Mouse (Mus musculus): ENCODE results near the gene Gm49378. TPM values are rescaled to one million over a fixed set of nuclear protein-coding genes. Genes with fewer than 3 reads are reported as not detected.

Gm49378 gene
- 1.4 and 2.3 TPM in 2 replicates for polyA plus RNA-seq (2015; fragmentation: Nextera tagmentation; extraction: Ambion mirVana)

DNA sequence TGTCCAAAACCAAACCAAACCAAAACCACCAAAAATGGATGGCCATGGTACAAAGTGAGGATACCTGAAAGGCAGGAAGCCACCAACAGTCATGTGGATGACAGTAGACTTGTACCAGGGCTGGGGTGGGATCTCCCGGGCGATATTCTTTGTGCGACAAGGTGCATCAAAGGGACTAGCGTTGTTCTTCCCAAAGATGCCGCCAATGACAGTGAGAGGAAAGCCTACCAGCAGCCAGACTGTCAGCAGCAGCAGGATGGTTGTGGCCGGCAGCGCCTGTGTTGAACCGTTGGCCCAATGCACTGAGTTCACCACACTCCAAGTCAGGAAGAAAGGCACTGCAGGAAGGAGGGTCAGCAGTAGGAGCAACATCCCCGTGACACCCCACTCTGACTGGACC is at the start of gene Gm49378:
TSS of gene Gm49378 (minus strand) at position 101 of the 400 bp plus-strand sequence.
- Histone ChIP-seq H3K9ac (no peak within 1 kb of the TSS), H3K4me2 (no peak within 1 kb of the TSS), H3K27ac (no peak within 1 kb of the TSS), H3K27me3 (no peaks in the 10 kb centered on the region), H3K9me3 (replicated peaks) (no peaks in the 10 kb centered on the region), H3K4me3 (replicated peaks) (no peak within 1 kb of the TSS), H3K36me3 (peaks cover 74% of the 10 kb centered on the region), H3K4me1 (peaks cover 28% of the 10 kb centered on the region)
- WGBS: 93% methylated on average over 9 of the region's 9 CpGs
- ATAC-seq (replicated peaks; ENCODE audit: low FRiP score): no peak

GRCm38 (mm10) chr14:55682118-55682493 is 44.4 kb upstream of the Gm49378 start:
- WGBS: 10% methylated on average over 3 of the region's 3 CpGs
- peaks cover 14% of the 10 kb centered on the region for H3K4me1 ChIP-seq
- H3K9me3 ChIP-seq (replicated peaks): no peaks in the 10 kb centered on the region
- ATAC-seq (replicated peaks; ENCODE audit: low FRiP score): peak; percentile 26
- peak overlapping the region; percentile 83 for H3K9ac ChIP-seq
- H3K4me2 ChIP-seq: peak overlapping the region; percentile 67
- H3K27me3 ChIP-seq: no peaks in the 10 kb centered on the region
- peaks cover 31% of the 10 kb centered on the region for H3K36me3 ChIP-seq
- H3K27ac ChIP-seq: peak overlapping the region; percentile 94
- H3K4me3 ChIP-seq (replicated peaks): peak overlapping the region; percentile 84

GRCm38 (mm10) chr14:55681160-55682117 is 43.7 kb upstream of the Gm49378 start, which contains the start of gene Tinf2:
Tinf2 (minus strand) TSS chr14:55681820.
- peak within 1 kb of the TSS; percentile 67 for H3K4me2 ChIP-seq
- peaks cover 14% of the 10 kb centered on the region for H3K4me1 ChIP-seq
- peak within 1 kb of the TSS; percentile 83 for H3K9ac ChIP-seq
- no peaks in the 10 kb centered on the region for H3K27me3 ChIP-seq
- under 1% methylated on average over 66 of the region's 66 CpGs for WGBS
- H3K4me3 ChIP-seq (replicated peaks): peak within 1 kb of the TSS; percentile 84
- ATAC-seq (replicated peaks; ENCODE audit: low FRiP score): peak; percentile 96
- H3K27ac ChIP-seq: peak within 1 kb of the TSS; percentile 94
- H3K36me3 ChIP-seq: peaks cover 37% of the 10 kb centered on the region
- H3K9me3 ChIP-seq (replicated peaks): no peaks in the 10 kb centered on the region

DNA sequence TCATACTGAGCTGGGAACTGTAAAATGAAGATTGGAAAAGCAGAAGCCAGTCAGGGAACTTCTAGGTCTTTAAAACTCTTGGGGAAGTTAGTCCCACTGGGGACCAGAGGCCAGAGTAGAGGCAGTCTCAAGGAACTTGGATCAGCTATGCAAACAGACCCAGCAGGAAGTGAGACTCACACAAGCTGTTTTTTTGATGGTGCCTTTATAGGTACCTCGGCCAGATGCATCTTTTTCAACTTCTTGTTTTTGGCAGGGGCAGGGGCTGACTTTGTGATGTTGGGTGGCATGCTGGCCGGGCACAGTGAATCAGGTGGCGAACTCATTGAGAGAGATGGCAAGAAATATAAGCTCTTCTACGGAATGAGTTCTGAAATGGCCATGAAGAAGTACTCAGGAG is 39.9 kb upstream of the Gm49378 start:
- no peak overlapping the region for H3K4me3 ChIP-seq (replicated peaks)
- H3K4me2 ChIP-seq: no peak overlapping the region
- peaks cover 17% of the 10 kb centered on the region for H3K4me1 ChIP-seq
- H3K9me3 ChIP-seq (replicated peaks): no peaks in the 10 kb centered on the region
- no peak overlapping the region for H3K9ac ChIP-seq
- WGBS: 85% methylated on average over 4 of the region's 4 CpGs
- H3K27me3 ChIP-seq: no peaks in the 10 kb centered on the region
- no peak overlapping the region for H3K27ac ChIP-seq
- ATAC-seq (replicated peaks; ENCODE audit: low FRiP score): no peak
- H3K36me3 ChIP-seq: peaks cover 55% of the 10 kb centered on the region

- Histone ChIP-seq H3K9ac (peak overlapping the region; percentile 51), H3K9me3 (replicated peaks) (no peaks in the 10 kb centered on the region), H3K4me2 (peak overlapping the region; percentile 79), H3K4me1 (peaks cover 21% of the 10 kb centered on the region), H3K27ac (peak overlapping the region; percentile 90; the same call in 1 of the 2 replicates), H3K36me3 (peaks cover 43% of the 10 kb centered on the region), H3K27me3 (no peaks in the 10 kb centered on the region), H3K4me3 (replicated peaks) (peak overlapping the region; percentile 76)
- WGBS: 74% methylated on average over 7 of the region's 7 CpGs
- no peak for ATAC-seq (replicated peaks; ENCODE audit: low FRiP score)
These were observed 35.0 kb upstream of the Gm49378 start for GRCm38 (mm10) chr14:55672741-55673060.

DNA sequence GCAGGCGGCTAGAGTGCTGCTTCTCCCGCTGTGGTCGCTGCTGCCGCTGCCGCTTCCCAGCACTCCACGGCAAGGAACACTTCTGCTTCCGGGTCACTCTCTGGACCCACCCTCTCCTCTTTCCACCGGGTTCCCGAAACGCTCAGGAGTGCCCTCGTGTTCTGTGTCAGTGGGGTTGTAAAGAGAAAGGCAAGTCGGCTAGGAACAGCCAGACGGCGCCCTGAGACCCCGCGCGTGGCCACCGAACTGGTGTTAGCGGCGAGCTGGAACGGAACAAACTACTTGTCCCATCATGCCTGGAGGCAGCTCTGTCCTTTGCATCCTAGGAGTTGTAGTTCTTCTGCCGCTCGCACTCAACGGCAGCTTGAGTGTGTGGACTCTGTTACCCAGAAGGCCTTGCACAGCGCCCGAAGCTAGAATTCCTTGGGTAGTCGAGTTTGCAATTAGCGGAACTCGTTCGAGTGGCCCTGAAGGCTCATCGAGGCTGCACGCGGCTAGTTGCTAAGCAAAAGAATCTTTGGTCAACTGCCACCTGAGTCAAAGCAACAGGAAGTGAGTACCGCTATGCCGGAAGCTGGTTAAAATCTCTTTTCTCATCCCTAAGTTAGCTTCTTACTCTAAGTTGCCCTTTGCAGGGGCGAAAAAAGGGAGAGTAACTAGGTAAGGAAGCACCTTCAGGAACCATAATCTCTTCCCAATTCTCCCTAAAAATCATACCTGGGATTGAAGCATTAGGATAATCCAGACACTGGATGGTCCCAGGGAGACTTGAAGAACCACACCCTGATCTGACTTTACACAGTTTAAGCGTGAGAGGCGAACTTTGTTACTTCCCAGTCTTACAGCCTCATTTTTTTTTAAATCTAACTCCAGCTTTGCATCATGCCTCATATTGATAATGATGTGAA is 34.4 kb upstream of the Gm49378 start, which contains the start of the genes Gmpr2 and Nedd8:
TSS of gene Gmpr2 (plus strand) at position 109 of the 908 bp plus-strand sequence.
TSS of gene Nedd8 (minus strand) at position 292 of the 908 bp plus-strand sequence.
- WGBS: under 1% methylated on average over 38 of the region's 38 CpGs
- ATAC-seq (replicated peaks; ENCODE audit: low FRiP score): peak; percentile 96
- peaks cover 21% of the 10 kb centered on the region for H3K4me1 ChIP-seq
- peak within 1 kb of the TSS; percentile 76 for H3K4me3 ChIP-seq (replicated peaks)
- H3K4me2 ChIP-seq: peak within 1 kb of the TSS; percentile 79
- peaks cover 37% of the 10 kb centered on the region for H3K36me3 ChIP-seq
- H3K27me3 ChIP-seq: no peaks in the 10 kb centered on the region
- peak within 1 kb of the TSS; percentile 88 for H3K9ac ChIP-seq
- peak within 1 kb of the TSS; percentile 90 for H3K27ac ChIP-seq
- no peaks in the 10 kb centered on the region for H3K9me3 ChIP-seq (replicated peaks)

DNA sequence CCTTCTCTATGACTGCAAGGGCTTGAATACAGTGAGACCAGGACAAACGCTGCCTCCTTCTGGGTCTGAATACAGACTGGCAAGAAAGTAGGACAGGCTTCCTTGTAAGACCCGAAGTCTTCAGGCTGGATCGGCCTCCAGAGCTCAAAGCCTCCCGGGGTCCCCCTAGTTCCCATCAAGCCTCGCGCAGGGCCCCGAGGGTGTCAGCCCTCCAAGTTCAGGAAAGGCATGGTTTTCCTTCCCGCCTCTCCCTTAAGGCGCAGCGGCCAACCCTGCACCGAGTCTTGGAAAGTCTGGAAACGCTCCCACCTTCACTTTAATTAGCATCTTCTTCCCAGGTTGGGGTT is 33.8 kb upstream of the Gm49378 start:
- peaks cover 36% of the 10 kb centered on the region for H3K36me3 ChIP-seq
- no peaks in the 10 kb centered on the region for H3K9me3 ChIP-seq (replicated peaks)
- peak overlapping the region; percentile 88 for H3K9ac ChIP-seq
- H3K4me1 ChIP-seq: peaks cover 21% of the 10 kb centered on the region
- peak; percentile 58 for ATAC-seq (replicated peaks; ENCODE audit: low FRiP score)
- peak overlapping the region; percentile 76 for H3K4me3 ChIP-seq (replicated peaks)
- peak overlapping the region; percentile 90 for H3K27ac ChIP-seq
- H3K27me3 ChIP-seq: no peaks in the 10 kb centered on the region
- 0% methylated on average over 12 of the region's 12 CpGs for WGBS
- peak overlapping the region; percentile 79 for H3K4me2 ChIP-seq

GRCm38 (mm10) chr14:55660636-55661035 is 22.9 kb upstream of the Gm49378 start:
- Histone ChIP-seq H3K9me3 (replicated peaks) (no peaks in the 10 kb centered on the region), H3K4me3 (replicated peaks) (peak overlapping the region; percentile 62), H3K27me3 (no peaks in the 10 kb centered on the region), H3K4me1 (peaks cover 17% of the 10 kb centered on the region), H3K36me3 (peaks cover 52% of the 10 kb centered on the region), H3K27ac (0 out of 2 replicates have a peak overlapping the region, but pooled peaks have one; percentile 69), H3K4me2 (peak overlapping the region; percentile 59), H3K9ac (no peak overlapping the region)
- ATAC-seq (replicated peaks; ENCODE audit: low FRiP score): peak; percentile 20; the same call in 1 of the 2 replicates
- WGBS: 52% methylated on average over 2 of the region's 2 CpGs

GRCm38 (mm10) chr14:55659960-55660573 is 22.4 kb upstream of the Gm49378 start, which contains the start of gene Mdp1:
Mdp1 (minus strand) TSS chr14:55660508.
- H3K4me1 ChIP-seq: peaks cover 17% of the 10 kb centered on the region
- WGBS: 0% methylated on average over 39 of the region's 39 CpGs
- H3K9ac ChIP-seq: peak within 1 kb of the TSS; percentile 61
- peak within 1 kb of the TSS; percentile 62 for H3K4me3 ChIP-seq (replicated peaks)
- H3K9me3 ChIP-seq (replicated peaks): no peaks in the 10 kb centered on the region
- peak; percentile 95 for ATAC-seq (replicated peaks; ENCODE audit: low FRiP score)
- H3K4me2 ChIP-seq: peak within 1 kb of the TSS; percentile 59
- H3K36me3 ChIP-seq: peaks cover 46% of the 10 kb centered on the region
- H3K27me3 ChIP-seq: no peaks in the 10 kb centered on the region
- H3K27ac ChIP-seq: peak within 1 kb of the TSS; percentile 69

DNA sequence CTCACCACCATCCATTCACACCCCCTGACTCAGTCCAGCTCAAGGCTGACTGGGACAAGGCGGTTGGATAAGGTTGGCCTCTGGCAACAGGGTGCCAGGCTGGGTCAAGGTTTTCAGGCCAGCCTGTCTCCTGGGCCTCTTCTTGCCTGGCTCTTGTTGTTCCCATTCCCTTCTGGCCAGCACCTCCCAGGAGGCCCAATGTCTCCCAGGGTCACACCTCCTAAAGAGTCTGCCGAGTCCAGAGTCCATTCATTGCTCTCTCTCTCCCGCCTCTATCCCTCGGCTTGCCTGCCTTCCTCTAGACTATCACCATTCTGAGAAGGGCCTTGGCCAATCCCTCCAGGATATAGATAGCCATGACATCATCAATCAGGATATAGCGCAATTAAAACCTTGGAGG is 20.3 kb upstream of the Gm49378 start:
- Histone ChIP-seq H3K4me1 (peaks cover 17% of the 10 kb centered on the region), H3K9ac (no peak overlapping the region), H3K9me3 (replicated peaks) (no peaks in the 10 kb centered on the region), H3K27me3 (no peaks in the 10 kb centered on the region), H3K27ac (no peak overlapping the region), H3K36me3 (peaks cover 35% of the 10 kb centered on the region), H3K4me2 (no peak overlapping the region), H3K4me3 (replicated peaks) (no peak overlapping the region)
- WGBS: 91% methylated on average over 5 of the region's 5 CpGs
- no peak for ATAC-seq (replicated peaks; ENCODE audit: low FRiP score)

GRCm38 (mm10) chr14:55656935-55657334 is 19.2 kb upstream of the Gm49378 start:
- Histone ChIP-seq H3K27ac (no peak overlapping the region), H3K36me3 (peaks cover 27% of the 10 kb centered on the region), H3K9ac (no peak overlapping the region), H3K9me3 (replicated peaks) (no peaks in the 10 kb centered on the region), H3K4me2 (no peak overlapping the region), H3K4me3 (replicated peaks) (no peak overlapping the region), H3K27me3 (no peaks in the 10 kb centered on the region), H3K4me1 (peaks cover 17% of the 10 kb centered on the region)
- no peak for ATAC-seq (replicated peaks; ENCODE audit: low FRiP score)
- 87% methylated on average over 3 of the region's 3 CpGs for WGBS

Data from kidney, embryonic 15.5 days (tissue).